Mouse (Mus musculus) cerebellum, postnatal 4 days (tissue): ENCODE data around the gene Ddx55.

Source experiments
- DNase-seq, 2 experiments: peaks; one replicate each; pipeline ENCODE4 v3.0.0; 2022; ENCODE audit warnings: low spot score in 2 of 2, mixed read lengths in 1 of 2

The Ddx55 gene

GRCm38 (mm10) chr5:124610965-124611364, 58.3 kb downstream of the Ddx55 start:
- DNase-seq: no peak

GRCm38 (mm10) chr5:124614709-124615108, 62.0 kb downstream of the Ddx55 start:
- no peak for DNase-seq

GRCm38 (mm10) chr5:124618711-124619110, 66.0 kb downstream of the Ddx55 start:
- no peak for DNase-seq
